Mouse (Mus musculus) cortical plate, adult 2 months (tissue): Measurements from ENCODE around the gene Bach2.

Experiments used
- CTCF ChIP-seq: fragments of 200-500 bp; IDR thresholded peaks from 2 replicates; pipeline ENCODE4 v1.5.1; 2011; ENCODE audit warnings: mild to moderate bottlenecking, control low read depth, low read length; ENCODE audit not compliant: insufficient read depth; ENCODE audit errors: extremely low read depth
- POLR2A ChIP-seq: fragments of 200-500 bp; IDR thresholded peaks from 2 replicates; pipeline ENCODE4 v1.6.1; 2011; ENCODE audit warnings: mild to moderate bottlenecking, low read length, control low read depth; ENCODE audit not compliant: insufficient read depth; ENCODE audit errors: extremely low read depth

GRCm38 (mm10) chr4:32355935-32356617 is 117.5 kb downstream of the Bach2 start:
- TF ChIP-seq POLR2A (no peak), CTCF (no peak)
